Mouse (Mus musculus) kidney, postnatal 14 days (tissue): ENCODE results near the gene Pank2.
"Not testable (repeated sequence)": the region's sequence is repeated elsewhere in the genome, so short reads cannot be mapped to it uniquely, and the experiment has no call there.

Source experiments
- DNase-seq: peaks from one replicate; pipeline ENCODE4 v3.0.0; 2022; ENCODE audit warnings: mixed read lengths

Gene Pank2

GRCm38 (mm10) chr2:131261481-131262212 lies 648 bp upstream of the Pank2 start:
- DNase-seq = no peak

GRCm38 (mm10) chr2:131262680-131263670 lies 680 bp downstream of the Pank2 start:
- no peak for DNase-seq

GRCm38 (mm10) chr2:131264027-131264426 lies 1.7 kb downstream of the Pank2 start:
- no peak for DNase-seq

- DNase-seq = no peak
These were observed 2.8 kb downstream of the Pank2 start for GRCm38 (mm10) chr2:131265056-131265455.

- no peak for DNase-seq
These were observed 13.2 kb downstream of the Pank2 start for GRCm38 (mm10) chr2:131275493-131275892.

GRCm38 (mm10) chr2:131276722-131277121 lies 14.4 kb downstream of the Pank2 start:
- no peak for DNase-seq

GRCm38 (mm10) chr2:131281596-131281995 lies 19.3 kb downstream of the Pank2 start:
- no peak for DNase-seq

GRCm38 (mm10) chr2:131286276-131286675 lies 24.0 kb downstream of the Pank2 start:
- no peak for DNase-seq

GRCm38 (mm10) chr2:131290669-131291068 lies 28.4 kb downstream of the Pank2 start:
- DNase-seq = no peak

- no peak for DNase-seq
These were observed 34.5 kb downstream of the Pank2 start for GRCm38 (mm10) chr2:131296746-131297261.

GRCm38 (mm10) chr2:131298674-131299073 lies 36.4 kb downstream of the Pank2 start:
- DNase-seq = not testable (repeated sequence)

GRCm38 (mm10) chr2:131300485-131300884 lies 38.2 kb downstream of the Pank2 start:
- no peak for DNase-seq

GRCm38 (mm10) chr2:131301635-131302034 lies 39.3 kb downstream of the Pank2 start:
- DNase-seq = no peak

- DNase-seq = no peak
These were observed 42.2 kb downstream of the Pank2 start for GRCm38 (mm10) chr2:131304497-131304896.

GRCm38 (mm10) chr2:131305226-131305625 lies 42.9 kb downstream of the Pank2 start:
- DNase-seq = not testable (repeated sequence)

GRCm38 (mm10) chr2:131307391-131307790 lies 45.1 kb downstream of the Pank2 start:
- DNase-seq = no peak

GRCm38 (mm10) chr2:131307822-131308221 lies 45.5 kb downstream of the Pank2 start:
- no peak for DNase-seq

- DNase-seq = no peak
These were observed 47.0 kb downstream of the Pank2 start for GRCm38 (mm10) chr2:131309296-131309695.

- no peak for DNase-seq
These were observed 53.9 kb downstream of the Pank2 start for GRCm38 (mm10) chr2:131316167-131316566.

GRCm38 (mm10) chr2:131319401-131319800 lies 57.1 kb downstream of the Pank2 start:
- DNase-seq = no peak

GRCm38 (mm10) chr2:131321192-131321591 lies 58.9 kb downstream of the Pank2 start:
- DNase-seq = peak; percentile 31

- no peak for DNase-seq
These were observed 61.4 kb downstream of the Pank2 start for GRCm38 (mm10) chr2:131323675-131324074.

- no peak for DNase-seq
These were observed 63.7 kb downstream of the Pank2 start for GRCm38 (mm10) chr2:131326044-131326443.
